Mouse (Mus musculus) hindlimb bud, embryonic 11.5 days (tissue): Measurements from ENCODE around the gene Cda.

ENCODE experiments used
- DNase-seq: peaks from one replicate; pipeline ENCODE4 v3.0.0-alpha.2; 2012; ENCODE audit warnings: low read depth, low spot score; ENCODE audit errors: extremely low spot score

The Cda gene

GRCm38 (mm10) chr4:138367641-138368497, at the start of gene Cda:
Cda (minus strand) TSS chr4:138367992.
- no peak for DNase-seq

GRCm38 (mm10) chr4:138416414-138416813, 48.6 kb upstream of the Cda start:
- no peak for DNase-seq

- DNase-seq = no peak
Observed at GRCm38 (mm10) chr4:138415991-138416390, 48.2 kb upstream of the Cda start.

- DNase-seq = no peak
Observed at GRCm38 (mm10) chr4:138414725-138415124, 46.9 kb upstream of the Cda start.

- no peak for DNase-seq
Observed at GRCm38 (mm10) chr4:138411504-138412121, 43.8 kb upstream of the Cda start.

- DNase-seq = no peak
Observed at GRCm38 (mm10) chr4:138411011-138411410, 43.2 kb upstream of the Cda start.

- no peak for DNase-seq
Observed at GRCm38 (mm10) chr4:138407479-138408194, 39.8 kb upstream of the Cda start.

- DNase-seq = no peak
Observed at GRCm38 (mm10) chr4:138404806-138405205, 37.0 kb upstream of the Cda start.

GRCm38 (mm10) chr4:138396711-138397110, 28.9 kb upstream of the Cda start:
- DNase-seq = no peak

- DNase-seq = no peak
Observed at GRCm38 (mm10) chr4:138395971-138396645, 28.3 kb upstream of the Cda start, which contains the start of gene Fam43b. Fam43b (minus strand) TSS chr4:138396528.

GRCm38 (mm10) chr4:138395087-138395970, 27.5 kb upstream of the Cda start:
- DNase-seq = no peak

- no peak for DNase-seq
Observed at GRCm38 (mm10) chr4:138393703-138394102, 25.9 kb upstream of the Cda start.

GRCm38 (mm10) chr4:138383789-138384188, 16.0 kb upstream of the Cda start:
- no peak for DNase-seq

GRCm38 (mm10) chr4:138382462-138382861, 14.7 kb upstream of the Cda start:
- DNase-seq = no peak

- no peak for DNase-seq
Observed at GRCm38 (mm10) chr4:138380132-138380689, 12.4 kb upstream of the Cda start.

- no peak for DNase-seq
Observed at GRCm38 (mm10) chr4:138379091-138379840, 11.5 kb upstream of the Cda start.

- DNase-seq = no peak
Observed at GRCm38 (mm10) chr4:138377526-138377925, 9.7 kb upstream of the Cda start.

GRCm38 (mm10) chr4:138375117-138375516, 7.3 kb upstream of the Cda start:
- no peak for DNase-seq

GRCm38 (mm10) chr4:138370996-138371516, 3.3 kb upstream of the Cda start:
- DNase-seq = no peak
